Mouse (Mus musculus) E14TG2a.4 (cell line): Measurements from ENCODE around the gene Carns1.

Source experiments
- H3K27me3 ChIP-seq: 2 replicates; pipeline ENCODE4 v1.6.1; 2014; ENCODE audit warnings: low read length, control low read depth; ENCODE audit not compliant: insufficient read depth
- H3K36me3 ChIP-seq: 2 replicates; pipeline ENCODE4 v1.6.1; 2014; ENCODE audit warnings: low read length, control low read depth; ENCODE audit not compliant: insufficient read depth
- H3K4me1 ChIP-seq: replicated peaks from 2 replicates; pipeline ENCODE4 v1.6.1; 2014; ENCODE audit warnings: low read depth, low read length, control low read depth
- H3K4me3 ChIP-seq: replicated peaks from 2 replicates; pipeline ENCODE4 v1.5.1; 2014; ENCODE audit warnings: mild to moderate bottlenecking, low read length
- H3K9me3 ChIP-seq: 2 replicates; pipeline ENCODE4 v1.6.1; 2014; ENCODE audit warnings: low read length, control low read depth
- CTCF ChIP-seq: conservative IDR thresholded peaks from 2 replicates; pipeline ENCODE4 v1.5.1; 2014; ENCODE audit warnings: low read length
- NANOG ChIP-seq: IDR thresholded peaks from 2 replicates; pipeline ENCODE4 v1.6.1; 2014; ENCODE audit warnings: borderline replicate concordance, low read length, mixed read lengths
- POU5F1 ChIP-seq: IDR thresholded peaks from 2 replicates; pipeline ENCODE4 v1.6.1; 2014; ENCODE audit warnings: low read length, borderline replicate concordance

The Carns1 gene

DNA sequence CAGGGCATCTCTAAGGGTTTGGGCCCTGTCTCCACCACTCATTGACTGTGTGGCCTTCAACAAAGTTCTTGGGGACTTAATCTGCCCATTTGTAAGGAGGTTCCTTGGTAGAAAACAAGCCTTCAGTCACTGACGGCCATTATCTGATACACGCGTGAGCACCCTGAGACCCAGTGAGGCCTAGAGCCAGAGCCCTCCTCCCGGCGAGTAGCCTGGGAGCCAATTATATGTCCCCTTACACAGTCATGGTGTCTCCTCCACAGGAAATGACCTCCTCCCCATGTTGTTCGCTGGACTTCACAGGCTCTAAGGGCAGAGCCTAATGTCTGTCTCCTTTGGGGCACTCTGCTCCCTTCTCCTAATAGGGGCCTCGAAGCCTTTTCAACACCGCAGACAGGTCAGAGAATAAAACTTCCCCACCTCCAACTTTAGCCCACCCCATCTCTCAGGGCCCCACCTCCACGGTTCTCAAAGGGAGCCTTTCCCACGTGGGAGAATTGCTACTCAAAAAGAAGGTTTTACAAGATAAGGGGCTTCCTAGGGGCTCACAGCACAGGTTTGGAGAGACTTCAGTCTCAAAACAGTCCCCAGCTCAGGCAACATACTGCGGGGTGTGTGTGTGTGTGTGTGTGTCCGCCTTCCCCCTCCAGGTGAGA lies 28.8 kb downstream of the Carns1 start:
- Histone ChIP-seq H3K9me3 (no peaks in the 10 kb centered on the region), H3K4me1 (peaks cover 71% of the 10 kb centered on the region), H3K27me3 (peaks cover 12% of the 10 kb centered on the region), H3K4me3 (0 out of 2 replicates have a peak overlapping the region, but pooled peaks have one; percentile 2), H3K36me3 (peaks cover 23% of the 10 kb centered on the region)
- TF ChIP-seq POU5F1: no peak

DNA sequence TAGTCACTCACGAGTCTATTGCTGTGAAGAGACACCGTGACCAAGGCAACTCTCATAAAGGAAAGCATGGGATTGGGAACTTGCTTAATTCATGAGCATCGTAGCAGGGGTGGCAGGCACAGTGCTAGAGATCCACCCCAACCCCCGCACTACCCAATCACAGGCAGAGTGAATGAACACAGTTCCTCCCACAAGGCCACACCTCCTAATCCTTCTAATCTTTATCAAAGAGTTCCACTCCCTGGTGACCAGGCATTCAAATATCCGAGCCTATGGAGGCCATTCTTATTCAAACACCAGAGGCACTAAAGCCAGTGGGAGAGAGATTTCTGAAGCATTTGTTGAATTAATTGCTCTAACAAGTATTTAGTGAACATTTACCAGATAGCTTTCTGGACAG lies 29.3 kb downstream of the Carns1 start:
- TF ChIP-seq NANOG (no peak), POU5F1 (no peak), CTCF (no peak)
- Histone ChIP-seq H3K4me1 (peaks cover 71% of the 10 kb centered on the region), H3K36me3 (peaks cover 17% of the 10 kb centered on the region), H3K9me3 (no peaks in the 10 kb centered on the region), H3K27me3 (peaks cover 12% of the 10 kb centered on the region), H3K4me3 (no peak overlapping the region)

DNA sequence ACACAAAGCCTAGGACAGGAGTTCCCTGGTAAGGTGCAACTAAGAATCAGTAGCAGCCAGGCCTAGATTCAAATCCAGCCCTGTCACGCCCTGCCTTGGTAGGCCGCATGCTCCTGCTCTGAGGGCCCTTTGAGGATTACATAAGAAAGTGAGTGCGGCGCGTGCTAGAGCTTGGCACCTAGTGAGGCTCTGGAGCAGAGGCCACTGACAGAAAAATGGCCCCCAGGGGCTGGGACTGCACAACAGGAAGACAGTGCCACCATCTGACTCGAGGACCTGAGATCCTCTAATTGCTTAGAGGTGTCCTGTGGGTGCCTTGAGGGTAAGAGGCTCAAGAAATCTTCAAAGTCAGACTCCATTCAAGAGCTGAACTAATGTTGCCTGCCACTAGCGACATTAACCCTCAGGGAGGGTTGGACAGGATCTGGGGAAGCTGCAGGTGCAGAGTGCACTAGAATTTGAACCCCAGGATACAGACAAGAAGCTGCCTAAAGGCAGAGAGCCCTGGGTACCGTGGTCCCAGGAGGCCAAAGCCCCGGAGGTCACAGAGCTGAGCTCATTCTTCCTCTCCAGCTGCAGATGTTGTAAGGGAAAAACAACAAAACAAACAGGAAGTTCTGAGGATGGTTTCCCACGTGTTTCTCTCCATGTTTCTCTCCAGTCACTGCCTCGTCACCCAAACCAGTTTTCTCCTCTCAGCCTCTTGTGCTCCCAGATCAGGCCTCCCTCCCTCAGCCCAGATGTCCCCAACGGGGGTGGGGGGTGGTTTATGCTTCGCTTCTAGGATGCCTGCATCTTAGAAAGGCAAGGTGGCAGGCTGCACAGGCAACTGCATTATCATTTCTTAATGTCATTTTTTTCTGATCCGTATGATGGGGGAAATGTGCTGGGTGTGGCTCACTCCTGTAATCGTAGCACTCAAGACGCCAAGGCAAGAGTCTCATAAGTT lies 30.5 kb downstream of the Carns1 start:
- Histone ChIP-seq H3K9me3 (no peaks in the 10 kb centered on the region), H3K36me3 (peaks cover 6% of the 10 kb centered on the region), H3K4me3 (no peak overlapping the region), H3K27me3 (peaks cover 19% of the 10 kb centered on the region), H3K4me1 (peaks cover 70% of the 10 kb centered on the region)
- TF ChIP-seq NANOG (no peak), CTCF (no peak), POU5F1 (no peak)

DNA sequence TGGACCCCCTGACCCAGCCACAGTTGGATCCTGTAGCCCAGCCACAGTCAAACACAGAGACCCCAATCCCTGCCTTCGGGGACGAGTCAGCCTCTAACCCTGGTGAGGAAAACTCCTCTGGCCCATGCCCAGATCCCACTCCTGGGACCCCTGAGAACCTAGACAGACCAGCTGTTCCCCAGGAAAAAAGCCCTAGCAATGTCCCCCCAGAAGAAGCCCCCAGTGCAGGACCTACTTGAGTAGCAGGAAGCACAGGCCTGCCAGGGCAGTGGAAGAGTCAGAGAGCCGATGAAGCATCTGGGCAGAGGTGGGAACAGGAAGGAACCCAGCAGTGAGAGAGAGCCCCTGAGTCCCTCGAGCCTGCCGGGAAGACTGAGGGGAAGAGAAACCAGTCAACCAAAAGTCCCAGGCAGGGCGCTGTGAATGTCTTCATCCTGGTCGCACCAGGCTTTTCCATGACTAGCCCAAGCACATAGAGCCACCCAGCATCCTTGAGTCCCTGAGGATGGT lies 31.5 kb downstream of the Carns1 start, which contains the start of gene Cabp4:
Gene Cabp4 (minus strand): TSS at position 275 of the 510 bp plus-strand sequence.
- TF ChIP-seq NANOG (no peak), POU5F1 (no peak)
- Histone ChIP-seq H3K4me1 (peaks cover 70% of the 10 kb centered on the region), H3K4me3 (no peak within 1 kb of the TSS), H3K27me3 (peaks cover 19% of the 10 kb centered on the region), H3K9me3 (no peaks in the 10 kb centered on the region), H3K36me3 (no peaks in the 10 kb centered on the region)

DNA sequence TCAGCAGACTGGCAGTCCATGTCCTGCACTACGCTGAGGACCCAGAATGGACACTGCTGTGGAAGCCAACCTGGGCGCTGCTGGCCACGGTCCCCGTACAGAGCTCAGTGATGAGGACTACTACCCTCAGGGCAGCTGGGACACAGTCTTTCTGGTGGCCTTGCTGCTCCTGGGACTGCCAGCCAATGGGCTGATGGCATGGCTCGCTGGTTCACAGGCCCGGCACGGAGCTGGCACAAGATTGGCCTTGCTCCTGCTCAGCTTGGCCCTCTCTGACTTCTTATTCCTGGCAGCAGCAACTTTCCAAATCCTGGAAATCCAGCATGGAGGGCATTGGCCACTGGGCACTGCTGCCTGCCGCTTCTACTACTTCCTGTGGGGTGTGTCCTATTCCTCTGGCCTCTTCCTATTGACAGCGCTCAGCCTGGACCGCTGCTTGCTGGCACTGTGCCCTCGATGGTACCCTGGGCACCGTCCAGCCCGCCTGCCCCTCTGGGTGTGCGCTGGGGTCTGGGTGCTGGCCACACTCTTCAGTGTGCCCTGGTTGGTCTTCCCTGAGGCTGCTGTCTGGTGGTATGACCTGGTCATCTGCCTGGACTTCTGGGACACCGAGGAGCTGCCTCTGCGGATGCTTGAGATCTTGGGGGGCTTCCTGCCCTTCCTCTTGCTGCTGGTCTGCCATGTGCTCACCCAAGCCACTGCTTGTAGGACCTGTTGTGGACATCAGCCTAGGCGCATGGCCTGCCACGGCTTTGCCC lies 32.7 kb downstream of the Carns1 start:
- Histone ChIP-seq H3K4me3 (no peak overlapping the region), H3K4me1 (peaks cover 74% of the 10 kb centered on the region), H3K9me3 (no peaks in the 10 kb centered on the region), H3K27me3 (peaks cover 19% of the 10 kb centered on the region), H3K36me3 (no peaks in the 10 kb centered on the region)
- TF ChIP-seq CTCF: no peak
- no peak for TF ChIP-seq POU5F1
- no peak for TF ChIP-seq NANOG

DNA sequence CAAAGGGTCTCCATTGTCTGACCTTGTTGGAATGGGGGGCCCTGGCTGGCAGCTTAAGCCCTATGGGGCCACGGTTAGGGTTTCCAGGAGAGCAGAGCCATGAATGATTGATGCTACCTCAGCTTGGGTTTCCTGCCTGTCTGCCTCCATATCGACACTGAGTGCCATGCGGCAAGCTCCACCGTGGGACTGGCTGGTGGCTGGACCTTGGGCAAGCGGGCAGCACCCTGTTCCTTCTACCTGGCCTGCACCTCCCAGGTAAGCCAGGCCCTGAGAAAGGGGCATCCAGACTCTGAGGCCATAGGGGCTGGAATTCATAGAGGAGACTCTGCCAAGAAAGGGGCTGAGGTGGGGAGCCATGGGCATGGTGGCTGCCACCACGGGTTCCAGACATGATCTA lies 35.1 kb downstream of the Carns1 start:
- Histone ChIP-seq H3K4me3 (no peak overlapping the region), H3K27me3 (peaks cover 19% of the 10 kb centered on the region), H3K36me3 (no peaks in the 10 kb centered on the region), H3K9me3 (no peaks in the 10 kb centered on the region), H3K4me1 (peaks cover 73% of the 10 kb centered on the region)
- no peak for TF ChIP-seq POU5F1
- TF ChIP-seq NANOG: no peak
- TF ChIP-seq CTCF: no peak

DNA sequence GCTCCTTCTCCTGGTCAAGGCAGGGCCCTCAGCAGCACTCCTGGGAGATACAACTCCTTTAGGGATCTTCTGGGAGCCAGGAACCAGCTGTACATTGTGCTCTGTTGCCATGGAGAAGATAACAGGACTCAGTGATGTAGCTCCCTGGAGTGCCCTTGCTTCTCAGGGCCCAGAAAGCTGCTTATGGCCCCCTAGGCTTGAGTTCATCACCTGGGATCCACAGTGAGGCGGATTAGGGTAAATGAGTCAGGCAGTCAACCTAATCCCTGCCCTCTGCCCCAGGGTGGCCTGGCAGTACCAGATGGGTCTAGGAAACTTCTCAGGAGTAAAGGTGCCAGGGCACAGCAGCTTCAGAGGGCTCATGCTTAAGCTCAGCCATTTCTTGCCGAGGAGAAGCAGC lies 35.8 kb downstream of the Carns1 start, which contains the start of gene Gpr152:
Gene Gpr152 (plus strand): TSS at position 342 of the 400 bp plus-strand sequence.
- H3K9me3 ChIP-seq: no peaks in the 10 kb centered on the region
- peaks cover 19% of the 10 kb centered on the region for H3K27me3 ChIP-seq
- H3K4me3 ChIP-seq: peak within 1 kb of the TSS; percentile 7; the same call in 1 of the 2 replicates
- H3K36me3 ChIP-seq: no peaks in the 10 kb centered on the region
- TF ChIP-seq POU5F1 (no peak), NANOG (no peak)
- H3K4me1 ChIP-seq: peaks cover 73% of the 10 kb centered on the region

DNA sequence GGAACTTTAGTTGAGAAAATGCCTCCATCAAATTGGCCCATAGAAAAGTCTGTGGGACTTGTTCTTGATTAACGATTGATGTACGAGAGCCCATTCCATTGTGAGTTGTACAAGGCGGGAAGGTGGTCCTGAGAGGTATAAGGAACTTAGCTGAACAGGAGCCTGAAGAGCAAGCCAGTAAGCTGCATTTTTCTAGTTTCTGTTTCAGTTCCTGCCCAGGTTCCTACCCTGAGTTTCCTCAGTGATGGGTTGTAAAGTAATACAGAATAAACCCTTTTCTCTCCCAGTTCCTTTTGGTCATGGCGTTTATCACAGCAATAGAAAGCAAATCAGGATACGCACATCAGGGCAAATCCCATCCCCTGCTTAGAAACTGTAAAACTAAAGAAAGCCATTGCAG lies 37.4 kb downstream of the Carns1 start:
- Histone ChIP-seq H3K27me3 (peaks cover 6% of the 10 kb centered on the region), H3K9me3 (no peaks in the 10 kb centered on the region)
- TF ChIP-seq CTCF (no peak), POU5F1 (no peak), NANOG (no peak)

More for the DNA sequence above, 37.4 kb downstream of the Carns1 start:
- H3K4me3 ChIP-seq: no peak overlapping the region
- peaks cover 85% of the 10 kb centered on the region for H3K4me1 ChIP-seq
- peaks cover 6% of the 10 kb centered on the region for H3K36me3 ChIP-seq
